Mouse (Mus musculus) left cerebral cortex, adult 11 months (tissue): ENCODE measurements around the gene Tuba8.
A peak's percentile ranks its signal among the peaks of the same experiment; 100 is the strongest.

Experiments
- DNase-seq: peaks from one replicate; pipeline ENCODE4 v3.0.0; 2022; ENCODE audit warnings: low spot score

Tuba8 gene

DNA sequence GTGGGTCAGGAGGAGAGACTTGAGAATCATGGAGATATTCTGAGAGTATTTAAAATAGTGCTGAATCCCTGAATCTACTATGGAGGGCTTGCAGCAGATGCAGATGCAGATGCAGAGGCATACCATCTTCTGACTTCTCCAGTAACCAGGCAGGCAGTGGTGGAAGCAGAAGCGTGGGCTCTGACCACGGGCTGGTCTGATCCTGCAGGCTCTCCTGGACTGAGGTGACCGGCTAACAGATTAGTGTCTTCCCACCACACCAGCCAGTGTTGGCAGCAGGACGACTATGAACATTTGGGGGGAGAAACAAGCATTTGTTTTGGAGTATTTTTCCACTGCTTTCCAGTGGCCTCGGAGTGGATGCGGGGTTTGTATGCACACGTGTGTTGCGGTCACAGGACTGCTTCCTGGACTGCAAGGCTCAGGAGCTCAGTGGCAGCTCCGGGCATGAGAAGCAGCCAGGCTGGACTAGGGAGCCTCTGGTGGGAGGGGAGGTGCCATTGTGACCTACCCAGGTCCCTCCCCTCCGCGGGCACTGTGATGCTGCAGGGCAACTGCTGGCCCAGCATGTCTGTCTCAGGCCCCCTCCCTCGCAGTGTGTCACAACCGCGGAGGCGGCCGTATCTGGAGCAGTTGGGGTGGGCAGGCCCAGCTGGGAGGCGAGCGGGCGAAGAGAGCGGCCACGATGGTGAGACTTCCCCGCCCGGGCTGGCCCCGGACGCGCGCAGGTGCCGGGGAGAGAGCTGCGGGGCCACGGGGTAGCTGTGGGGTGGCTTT lies at the start of gene Tuba8:
TSS of gene Tuba8 (plus strand) at position 548 of the 777 bp plus-strand sequence.
- peak; percentile 28 for DNase-seq

DNA sequence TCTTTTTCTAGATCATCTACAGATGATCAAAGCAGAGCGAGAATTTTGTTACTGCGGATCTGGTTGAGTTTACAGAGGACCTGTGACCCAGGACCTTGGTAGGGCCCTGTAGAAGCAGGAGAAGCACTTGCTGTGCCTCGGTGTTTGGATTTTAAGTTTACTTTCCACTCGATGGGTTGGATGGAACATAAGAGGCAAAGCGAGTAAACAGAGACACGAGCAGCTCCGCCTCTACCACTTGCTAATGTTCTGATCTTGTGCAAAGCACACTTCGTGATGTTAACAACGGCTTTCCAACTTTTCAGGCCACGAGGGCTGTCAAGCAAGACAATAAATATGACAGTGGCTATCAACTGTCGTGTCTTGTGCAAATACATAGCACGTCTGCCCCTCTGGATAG lies 47.9 kb upstream of the Tuba8 start:
- no peak for DNase-seq

DNA sequence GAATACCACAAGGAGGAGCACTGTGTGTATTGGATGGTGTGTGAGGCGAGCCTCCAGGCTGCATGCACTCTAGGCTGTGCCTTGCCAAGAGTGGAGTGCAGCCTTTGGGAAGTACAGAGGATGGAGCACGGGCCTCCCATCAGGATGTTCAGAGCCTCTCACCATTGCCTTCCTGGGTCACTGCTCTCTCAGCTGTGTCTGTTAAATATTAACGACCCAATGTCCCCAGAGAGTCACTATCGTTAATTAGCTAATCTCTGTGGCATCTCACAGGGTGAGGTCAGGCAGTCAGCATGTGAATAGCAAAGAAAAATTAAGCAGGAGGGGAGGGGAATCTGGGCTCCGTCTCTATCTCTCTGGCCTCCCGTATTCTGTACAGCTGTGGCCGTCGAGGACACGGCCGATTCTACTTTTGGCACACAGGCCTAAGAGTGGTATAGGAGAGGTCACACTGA lies 44.4 kb upstream of the Tuba8 start:
- no peak for DNase-seq

DNA sequence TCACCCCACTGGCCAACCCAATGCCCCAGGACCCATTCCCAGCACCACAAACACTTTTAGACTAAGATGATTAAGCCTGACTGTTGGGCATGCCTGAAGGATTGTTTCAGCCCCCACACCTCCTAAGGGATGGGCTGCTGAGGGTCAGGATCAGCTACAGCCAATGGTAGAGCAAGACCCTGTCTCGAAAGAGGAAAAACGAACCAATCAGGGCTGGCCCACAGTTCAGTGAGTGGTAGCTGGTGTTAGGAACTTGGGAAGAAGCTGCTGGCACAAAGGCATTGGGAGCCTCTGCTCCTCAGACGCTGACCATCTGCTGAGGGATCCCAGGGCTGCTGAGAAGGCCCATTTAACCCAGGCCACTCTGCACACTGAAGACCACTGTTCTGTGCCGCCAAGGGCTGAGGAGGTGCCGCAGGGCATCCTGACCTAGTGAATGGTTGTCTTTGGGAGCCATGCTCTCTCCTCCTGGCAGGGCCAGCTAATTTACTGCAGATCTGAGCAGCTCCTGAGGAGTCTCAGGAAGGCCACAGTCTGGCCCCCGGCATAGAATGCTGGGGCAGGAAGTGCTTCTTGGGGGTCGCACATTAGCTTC lies 43.0 kb upstream of the Tuba8 start:
- no peak for DNase-seq

DNA sequence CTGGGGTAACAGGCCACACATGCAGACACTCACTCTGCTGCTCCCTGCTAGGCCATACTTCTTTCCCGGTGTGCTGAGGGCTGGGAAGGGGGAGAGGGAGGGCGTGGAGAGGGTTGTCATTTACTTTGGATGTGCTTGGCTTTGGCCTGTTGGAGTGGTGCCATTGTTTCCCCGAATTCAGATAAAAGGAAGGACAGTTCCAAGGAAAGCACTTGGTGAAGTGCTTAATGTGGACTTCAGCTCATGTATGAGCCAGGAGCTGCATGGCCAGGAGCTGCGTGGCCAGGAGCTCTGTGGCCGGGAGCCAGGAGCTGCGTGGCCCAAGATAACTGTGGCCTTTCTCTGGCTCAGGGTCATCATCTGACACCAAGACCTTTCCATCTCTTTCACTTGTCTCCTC lies 39.4 kb upstream of the Tuba8 start:
- DNase-seq, result no peak

DNA sequence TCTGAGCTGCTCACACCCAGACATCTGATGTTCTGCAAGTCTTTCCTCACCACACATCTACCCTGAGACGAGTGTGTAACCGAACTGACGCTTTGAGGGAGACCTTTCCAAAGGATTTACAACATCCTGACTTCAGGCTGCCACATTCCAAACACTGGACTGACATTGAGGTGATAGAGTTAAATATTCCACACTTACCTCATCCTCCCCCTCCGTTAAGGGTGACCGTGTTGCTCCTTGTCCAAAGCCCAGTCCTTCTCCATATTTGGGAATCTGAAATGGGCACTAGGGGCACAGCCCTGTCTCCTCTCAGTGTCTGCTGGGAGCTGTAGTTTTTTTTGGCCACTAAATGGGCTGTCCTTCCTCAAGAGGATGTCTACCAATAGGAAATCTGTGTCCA lies 37.0 kb upstream of the Tuba8 start:
- DNase-seq, result no peak

DNA sequence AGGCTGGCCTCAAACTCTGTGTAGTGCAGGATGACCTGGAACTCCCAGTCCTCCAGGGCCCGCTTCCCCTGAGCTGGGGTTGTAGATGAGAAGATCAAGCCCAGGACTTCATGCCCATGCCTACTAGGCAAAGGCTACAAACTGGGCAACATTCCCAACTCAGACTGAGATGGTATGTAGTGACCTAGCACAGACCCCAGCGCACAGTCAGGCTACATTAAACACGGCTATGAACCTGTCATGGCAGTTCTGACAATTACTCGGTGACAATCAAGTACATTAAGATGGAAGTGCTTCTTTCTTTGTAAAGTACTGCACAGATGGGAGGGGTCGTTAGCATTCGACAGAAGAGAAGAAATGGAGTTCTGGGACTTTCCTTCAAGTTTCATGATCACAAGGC lies 35.7 kb upstream of the Tuba8 start:
- DNase-seq, result no peak

DNA sequence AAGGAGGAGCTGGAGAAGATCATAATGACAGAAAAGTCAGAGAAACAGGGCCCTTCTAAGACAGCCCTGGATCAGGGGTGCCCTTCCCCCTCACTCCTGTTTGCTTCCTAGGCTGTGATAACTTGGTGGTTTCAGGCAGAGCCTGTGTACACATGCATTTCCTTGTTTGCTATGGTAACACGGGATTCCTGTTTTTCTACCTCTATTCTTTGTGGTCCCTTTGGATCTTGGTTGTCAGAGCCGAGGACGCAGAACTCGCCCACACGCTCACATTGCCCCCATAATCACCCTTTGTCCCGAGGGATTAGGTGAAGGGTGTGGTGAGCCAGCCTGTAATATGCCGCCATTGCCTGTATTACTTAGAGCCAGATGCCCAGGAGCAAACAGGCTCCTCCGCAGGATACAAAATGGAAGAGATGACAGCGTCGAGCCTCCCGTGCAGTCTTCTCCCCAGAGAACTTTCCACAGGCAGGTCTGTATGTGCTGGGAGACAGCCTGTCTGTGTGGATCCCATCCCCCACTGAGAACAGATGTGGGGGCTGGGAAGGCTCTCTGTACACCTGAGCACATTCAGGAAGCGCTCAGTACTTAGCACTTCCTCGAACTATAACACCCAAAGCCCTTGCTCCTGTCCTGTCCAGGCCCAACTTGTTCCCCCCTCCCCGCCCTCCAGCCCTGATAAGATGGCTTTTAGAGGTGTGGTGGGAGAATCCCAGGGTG lies 34.3 kb upstream of the Tuba8 start:
- DNase-seq, result no peak

DNA sequence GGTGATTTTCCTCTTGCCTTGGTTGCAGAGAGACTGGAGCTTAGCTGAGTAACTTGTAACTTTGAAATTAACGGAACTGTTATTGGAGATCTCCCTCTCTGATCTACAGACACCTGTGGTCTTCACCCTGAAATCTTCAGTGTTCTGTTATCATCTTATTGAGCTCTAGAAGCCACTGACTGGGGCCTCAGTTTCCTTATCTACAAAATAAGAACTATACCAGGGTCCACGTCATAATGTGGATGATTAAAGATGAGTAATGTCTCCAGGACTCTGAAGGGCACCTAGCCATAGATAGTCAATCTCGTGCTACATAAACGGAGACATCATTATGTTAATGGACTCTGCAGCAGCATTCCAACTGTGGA lies 33.8 kb upstream of the Tuba8 start:
- no peak for DNase-seq

DNA sequence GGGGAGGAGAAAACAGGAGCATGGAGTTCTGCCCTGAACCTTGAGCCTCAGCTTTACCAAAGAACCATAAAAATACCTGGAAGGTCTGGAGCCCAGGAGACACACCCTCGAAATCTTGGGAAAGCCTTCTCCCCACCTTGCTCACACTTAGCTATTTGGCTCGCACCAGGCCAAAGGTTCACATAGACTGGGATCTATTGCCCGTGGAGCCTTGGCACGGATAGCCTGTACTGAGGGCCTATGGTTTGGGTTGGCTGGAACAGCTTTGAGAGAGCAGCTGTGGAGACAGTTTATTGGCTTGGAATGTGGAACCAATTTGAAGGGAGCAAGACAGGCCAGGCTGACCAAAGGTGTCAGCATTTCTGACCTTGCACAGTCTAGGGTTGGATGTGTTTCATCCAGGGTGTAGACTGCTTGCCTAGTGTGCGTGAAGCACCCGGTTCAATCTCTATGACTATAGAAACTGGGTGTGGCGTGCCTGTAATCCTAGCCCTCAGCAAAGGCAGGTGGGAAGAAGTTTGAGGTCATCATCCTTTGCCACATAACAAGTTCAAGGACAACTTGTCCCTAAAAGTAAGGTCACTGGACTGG lies 33.3 kb upstream of the Tuba8 start:
- no peak for DNase-seq

DNA sequence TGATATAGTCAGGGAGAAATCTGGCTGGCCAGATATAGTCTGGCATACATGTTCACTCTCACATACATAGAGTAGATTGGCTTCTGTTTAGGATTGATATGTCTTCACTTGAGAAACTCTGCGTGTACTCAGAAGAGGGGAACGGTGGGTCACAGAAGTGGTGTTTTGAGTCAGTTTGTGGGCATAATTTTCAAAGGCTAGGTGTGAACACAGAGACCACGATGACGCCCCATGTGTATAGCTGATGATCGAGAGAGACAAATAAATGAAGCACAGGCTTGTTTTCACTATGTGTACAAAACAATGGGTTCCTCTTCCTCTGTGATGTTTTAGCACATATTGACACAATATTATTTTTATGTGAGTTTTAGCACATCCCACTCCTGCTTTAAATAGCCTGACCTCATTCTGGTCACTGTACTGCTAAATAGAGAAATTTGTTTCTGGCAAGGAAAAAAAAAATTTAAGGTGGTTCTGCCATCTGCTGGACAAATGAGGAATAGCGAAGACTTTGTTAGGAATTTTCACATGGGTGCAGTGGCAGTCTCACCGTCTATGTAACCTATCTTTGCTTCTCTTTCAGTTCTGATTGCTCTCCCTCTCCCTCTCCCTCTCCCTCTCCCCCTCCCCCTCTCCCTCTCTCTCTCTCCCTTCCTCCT lies 31.7 kb upstream of the Tuba8 start:
- DNase-seq, result no peak

DNA sequence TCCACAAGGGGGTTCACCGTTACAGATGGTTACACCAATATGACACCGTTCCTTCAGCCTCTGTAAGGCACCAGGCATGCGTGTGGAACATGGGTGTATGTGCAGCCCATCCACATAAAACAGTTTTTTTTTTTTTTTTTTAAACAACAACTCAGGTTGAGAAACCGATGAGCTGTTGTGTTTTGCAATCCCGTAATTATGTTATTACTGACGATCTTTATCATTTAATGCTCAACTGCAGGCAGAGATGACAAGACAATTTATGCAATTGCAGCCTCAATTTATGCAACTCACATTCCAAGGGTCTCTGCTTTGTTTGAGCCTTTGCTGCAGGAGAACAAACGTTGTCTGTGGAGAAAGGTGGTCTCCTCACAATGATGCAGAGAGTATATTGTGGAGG lies 30.6 kb upstream of the Tuba8 start:
- no peak for DNase-seq

DNA sequence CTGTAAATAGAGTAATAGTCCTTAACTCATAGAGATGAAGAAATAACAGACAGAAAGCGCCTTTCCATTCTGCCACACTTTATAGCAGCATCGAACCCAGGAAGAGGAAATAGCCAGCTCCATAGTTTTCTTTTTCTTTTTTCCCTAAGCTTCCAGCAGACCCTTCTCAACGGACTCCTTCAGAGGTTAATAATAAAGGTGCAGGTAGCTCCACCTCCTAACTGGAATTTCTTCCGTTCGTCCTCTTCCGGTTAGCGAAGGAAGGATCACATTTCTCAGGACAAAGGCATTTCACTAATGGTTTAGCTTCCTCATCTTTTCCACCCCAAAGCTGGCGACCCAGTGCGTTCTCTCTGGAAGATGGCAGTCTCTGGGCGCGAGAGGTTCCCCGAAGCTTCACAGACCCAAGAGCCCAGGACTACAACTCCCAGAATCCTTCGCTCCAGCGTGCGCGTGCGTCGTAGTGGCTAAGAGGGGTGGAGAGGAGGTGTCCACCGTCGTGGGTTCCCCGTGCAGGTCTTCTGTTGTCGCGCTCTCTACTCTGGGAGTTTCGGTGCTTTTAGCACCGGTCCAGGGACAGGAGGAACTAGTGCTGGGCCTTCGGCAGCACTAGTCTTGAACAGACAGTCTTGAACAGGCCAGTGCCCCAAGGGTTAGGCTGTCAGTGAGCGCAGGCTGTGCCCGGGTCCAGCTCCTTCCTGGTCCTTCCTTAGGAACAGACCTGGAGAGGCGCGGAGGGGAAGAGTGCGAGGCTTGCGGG lies 26.9 kb upstream of the Tuba8 start, which contains the start of gene Pex26:
TSS of gene Pex26 (plus strand) at position 254 of the 760 bp plus-strand sequence.
- DNase-seq, result peak; percentile 83

DNA sequence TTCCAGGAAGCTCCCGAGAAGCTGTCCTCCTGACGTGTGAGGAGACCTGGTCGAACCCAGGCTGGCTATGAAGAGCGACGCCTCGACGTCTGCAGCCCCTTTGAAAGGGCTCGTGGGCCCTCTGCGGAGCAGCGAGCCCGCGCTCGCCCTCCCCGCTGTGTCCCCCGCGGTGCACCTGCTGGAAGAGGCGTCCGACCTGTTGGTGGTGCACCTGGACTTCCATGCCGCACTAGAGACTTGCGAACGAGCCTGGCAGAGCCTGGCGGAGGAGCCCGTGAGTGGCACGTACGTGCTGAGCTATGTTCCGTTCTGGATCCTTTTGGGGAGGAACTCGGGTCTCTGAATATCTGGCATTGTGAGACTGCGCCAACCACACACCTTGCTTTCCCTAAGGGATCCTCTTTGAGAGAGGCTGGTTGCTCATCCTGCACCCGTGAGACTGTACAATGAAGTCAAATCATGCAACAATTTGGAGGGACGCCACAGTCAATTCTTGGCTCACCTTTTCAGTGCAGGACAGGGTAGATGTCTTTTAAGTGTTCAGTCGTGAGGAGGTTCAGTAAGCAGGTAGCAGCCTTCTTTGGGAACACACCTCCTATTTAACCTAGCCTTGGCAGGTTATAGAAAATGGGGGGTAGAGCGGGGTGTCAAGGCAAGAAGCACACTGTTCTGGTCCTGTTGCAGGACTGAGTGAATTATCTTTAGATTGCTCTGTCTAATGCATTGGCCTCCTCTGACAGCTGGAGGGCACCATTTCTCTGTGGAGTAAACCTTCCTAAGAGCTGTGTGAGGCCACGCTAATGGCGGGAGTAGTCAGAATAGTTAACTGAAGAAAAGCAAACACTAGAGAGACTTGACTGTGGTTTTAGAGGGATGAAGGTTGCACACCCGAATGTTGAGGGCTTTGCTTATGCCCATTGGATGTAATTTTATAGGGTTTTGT lies 26.0 kb upstream of the Tuba8 start:
- no peak for DNase-seq

DNA sequence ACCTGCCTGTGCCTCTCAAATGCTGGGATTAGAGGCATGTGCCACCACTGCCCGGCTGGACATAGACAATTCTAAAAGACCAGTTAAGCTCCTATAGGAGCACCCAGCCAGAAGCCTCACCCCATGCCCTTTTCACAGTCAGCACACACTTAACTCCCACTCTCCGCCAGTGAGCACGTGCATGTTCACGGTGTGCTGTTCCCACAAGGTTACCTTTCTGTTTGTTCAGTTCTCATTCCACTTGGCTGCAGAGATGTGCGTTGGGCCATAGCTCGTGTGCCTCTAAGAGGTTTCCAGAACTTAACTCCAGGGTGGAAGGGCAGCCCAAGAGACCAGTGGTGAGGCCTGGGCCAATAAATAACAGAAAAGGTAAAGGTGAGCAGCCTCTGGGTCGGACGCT lies 25.3 kb upstream of the Tuba8 start:
- no peak for DNase-seq

DNA sequence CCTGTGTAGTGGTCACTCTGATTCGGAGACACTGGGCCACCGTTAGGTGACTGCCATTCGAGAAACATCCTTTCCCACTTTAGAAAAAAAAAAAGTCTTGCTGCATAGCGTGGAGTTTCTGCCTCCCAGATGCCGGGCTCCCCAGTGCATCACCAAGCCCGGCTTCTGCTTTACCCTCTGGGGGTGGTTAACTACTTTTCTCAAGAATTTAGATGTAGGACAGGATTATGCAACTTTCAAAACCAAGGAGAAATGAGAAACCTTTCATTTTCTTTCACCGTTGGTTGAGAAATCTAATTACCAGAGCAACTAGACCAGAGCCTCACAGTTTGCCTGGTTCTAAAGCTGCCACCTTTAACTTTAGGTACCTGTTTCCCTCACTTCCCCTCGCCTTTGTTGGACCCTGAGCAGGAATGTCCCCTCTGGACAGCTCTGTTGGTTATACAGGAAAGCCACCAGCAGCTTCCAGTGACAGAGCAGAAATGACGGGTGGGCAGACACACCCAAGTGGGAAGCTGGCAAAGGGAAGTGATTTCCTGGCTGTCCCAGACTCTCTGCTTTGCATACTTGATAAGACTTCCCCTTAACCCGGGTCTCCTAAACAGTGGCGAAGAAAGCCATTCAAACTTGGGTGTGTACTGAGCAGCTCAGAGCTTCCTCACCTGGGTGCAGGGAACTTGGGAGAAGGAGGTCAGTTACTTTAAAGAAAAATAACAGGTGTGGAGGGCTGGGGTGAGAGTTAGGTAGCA lies 19.1 kb upstream of the Tuba8 start:
- DNase-seq, result no peak

DNA sequence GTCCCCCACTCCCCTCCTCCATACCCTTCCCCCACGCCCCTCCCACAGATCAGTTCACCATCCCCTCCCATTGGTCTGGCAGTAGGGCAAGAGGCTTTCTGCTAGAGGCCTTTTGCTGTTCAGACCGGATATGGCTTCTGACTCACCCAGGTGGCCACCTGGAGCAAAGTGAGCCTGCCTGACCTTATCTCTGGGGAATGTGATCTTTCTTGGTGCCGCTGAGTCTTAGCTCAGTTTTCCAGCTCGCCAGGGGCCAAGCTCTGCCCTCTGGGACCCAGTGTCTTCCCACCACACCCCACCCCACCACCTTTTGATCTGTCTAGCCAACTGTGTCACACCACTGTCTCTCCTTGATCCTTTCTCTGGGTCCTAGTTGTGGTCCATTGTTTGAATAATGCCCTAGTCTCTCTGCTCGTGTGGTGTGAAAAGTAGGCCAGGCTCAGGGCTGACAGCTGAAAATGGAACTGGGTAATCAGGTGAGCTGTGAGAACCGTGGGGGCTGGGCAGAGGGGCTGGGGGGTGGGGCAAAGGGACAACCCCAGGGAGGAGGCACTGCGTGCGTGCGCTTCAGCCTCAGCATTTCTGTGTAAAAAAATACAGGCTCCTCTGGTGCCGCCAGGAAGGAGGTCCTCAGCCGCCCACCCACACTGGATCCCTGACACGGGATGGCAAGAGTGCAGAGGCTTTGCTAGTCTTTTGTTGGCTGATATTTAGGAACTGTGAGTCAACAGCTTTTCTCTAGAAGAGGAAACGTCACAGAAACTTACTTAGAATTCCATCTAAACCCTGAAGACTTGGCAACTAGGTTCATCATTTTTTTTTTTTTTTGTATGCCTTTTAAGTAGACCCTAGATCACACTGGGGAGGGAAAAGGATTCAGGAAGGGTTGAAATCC lies 16.2 kb upstream of the Tuba8 start:
- no peak for DNase-seq

DNA sequence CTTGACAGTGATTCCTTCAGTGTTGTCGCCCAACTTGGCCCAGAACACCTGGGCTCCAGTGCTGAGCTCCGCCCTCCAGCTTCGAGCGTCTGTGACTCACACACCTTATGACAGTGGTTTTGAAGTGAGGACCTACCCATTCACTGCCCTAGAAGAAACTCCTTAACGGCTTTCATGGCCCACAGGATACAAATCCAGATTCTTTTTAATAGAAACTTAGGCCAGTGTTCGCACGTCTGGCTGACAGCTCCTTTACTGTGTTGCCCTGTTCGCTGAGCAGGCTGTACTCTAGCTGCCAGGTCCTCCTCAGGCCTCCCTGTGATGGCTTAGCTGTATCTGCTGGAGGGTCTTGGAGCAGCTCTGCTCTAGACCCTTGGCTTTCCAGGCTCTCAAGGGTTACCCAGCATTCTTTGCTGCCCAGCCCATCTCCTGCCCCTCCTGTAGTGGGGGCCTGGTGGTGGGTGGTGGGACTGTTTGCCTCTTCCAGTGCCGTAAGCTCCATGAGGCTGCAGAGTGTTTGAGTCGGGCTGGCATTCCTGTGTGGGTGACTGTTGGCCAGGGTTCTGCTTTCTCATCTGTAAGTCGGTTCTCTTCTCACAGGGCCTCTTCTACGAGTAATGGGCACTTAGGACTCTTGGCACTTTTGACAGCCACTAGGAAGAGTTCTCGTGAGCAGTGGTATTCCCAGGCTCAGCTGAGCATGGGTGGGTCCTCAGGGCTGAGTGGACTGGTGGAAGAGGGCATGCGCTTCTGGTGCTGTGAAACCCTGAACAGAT lies 15.4 kb upstream of the Tuba8 start:
- DNase-seq, result no peak
